ENCODE assay signal across 9 mouse cellular contexts in the genomic region with DNA sequence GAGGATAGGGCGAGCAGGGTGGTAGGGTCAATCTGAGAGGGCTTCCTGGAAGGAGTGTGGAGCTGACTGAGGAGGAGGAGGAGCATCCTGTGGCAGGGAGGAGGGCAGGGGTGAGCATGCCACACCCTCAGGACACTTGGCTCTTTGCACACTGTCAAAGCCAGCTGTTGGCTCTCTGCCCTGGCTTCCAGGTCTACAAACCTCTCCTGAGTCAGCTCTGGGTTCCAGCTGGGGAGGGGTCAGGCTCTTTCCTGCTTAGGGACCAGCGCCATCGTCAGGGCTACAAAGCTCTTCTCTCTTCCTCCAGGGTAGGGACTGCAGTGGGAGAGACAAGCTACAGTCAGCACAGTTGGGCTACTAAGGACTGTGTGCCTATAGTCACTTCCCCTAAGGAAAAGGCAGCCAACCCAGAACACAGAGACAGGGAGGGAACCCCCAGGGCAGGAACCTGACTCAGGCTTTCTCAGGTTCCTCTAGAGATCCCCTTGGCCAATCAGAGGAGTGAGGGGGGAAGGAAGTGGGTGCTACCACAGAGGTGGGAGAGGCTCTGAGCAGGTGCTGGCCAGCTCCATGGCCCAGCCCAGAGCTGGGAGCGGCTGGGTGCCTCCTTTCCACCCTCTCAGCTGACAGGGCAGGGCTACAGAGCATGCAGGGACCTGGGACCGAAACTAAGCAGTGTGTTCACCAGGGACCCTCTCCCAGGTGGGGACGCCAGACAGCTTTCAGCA. TPM values are rescaled to one million over a fixed set of nuclear protein-coding genes. Genes with fewer than 3 reads are reported as not detected.
A peak's percentile ranks its signal among the peaks of the same experiment; 100 is the strongest.
DNase-seq lines count a peak whose midpoint lies in the region; ATAC-seq lines count a peak whose summit lies in the region.
"Had no signal": no experiment of that assay in that cellular context is flagged by ENCODE, and none has a peak within 500 bp of the region (broad histone marks: within the 10 kb centered on the region; RNA-seq: fewer than 3 reads in every experiment).

No protein-coding gene starts in this region.

- no peak for ATAC-seq in inflammation-experienced regulatory T-cells, adult 6 months

- DNase-seq in adrenal gland, postnatal 10 days, result peak; percentile 69
- DNase-seq in adrenal gland, postnatal 4 days (ENCODE audit: low spot score in 2 of 2), result no peak
- DNase-seq in CD4-positive helper T cell, adult 2 months (ENCODE audit: low read depth, low spot score), result peak; percentile 29
- peak; percentile 68 for DNase-seq in heart, postnatal 4 days
- DNase-seq in lung, postnatal 36 days, result peak; percentile 32
- no peak for DNase-seq in frontal cortex, postnatal 25 days (ENCODE audit: low spot score in 2 of 2)
- no peak for DNase-seq in right cerebral cortex, adult 2 months (ENCODE audit: low spot score in 2 of 2)

RNA-seq across cellular contexts. Expression of a gene that starts 24.8 kb away (rescaled TPM):
- total RNA-seq in adrenal gland, postnatal 10 days (2021), result under 1 TPM; 0.45 to 0.61 TPM
- 1 to 10 TPM in 1 of 2 experiments, under 1 TPM in 1; 0.68 to 1.1 TPM for total RNA-seq in adrenal gland, postnatal 4 days (2021)
- 1 to 10 TPM; 2.3 to 3.2 TPM for total RNA-seq in heart, postnatal 4 days (2021)
- not detected for polyA plus RNA-seq in inflammation-experienced regulatory T-cells, adult 6 months (2017; shearing (Covaris generic))
- polyA plus RNA-seq: C2C12 had no signal

Comparison
In these comparisons a context has a peak if more than half of its experiments do, and no peak if none do; other contexts are left out.
1. DNase-seq: peak in adrenal gland, postnatal 10 days (single experiment), CD4-positive helper T cell, adult 2 months (single experiment), heart, postnatal 4 days (single experiment) and lung, postnatal 36 days (single experiment); none in adrenal gland, postnatal 4 days (0 of 2), frontal cortex, postnatal 25 days (0 of 2) and right cerebral cortex, adult 2 months (0 of 2).